Mouse (Mus musculus): Measurements from ENCODE around the gene Gorasp1. TPM values are rescaled to one million over a fixed set of nuclear protein-coding genes. Genes with fewer than 3 reads are reported as not detected.

Gene Gorasp1
- total and polyA plus RNA-seq, 3 experiments = 16.8 to 35.9 (median 32.2) TPM

DNA sequence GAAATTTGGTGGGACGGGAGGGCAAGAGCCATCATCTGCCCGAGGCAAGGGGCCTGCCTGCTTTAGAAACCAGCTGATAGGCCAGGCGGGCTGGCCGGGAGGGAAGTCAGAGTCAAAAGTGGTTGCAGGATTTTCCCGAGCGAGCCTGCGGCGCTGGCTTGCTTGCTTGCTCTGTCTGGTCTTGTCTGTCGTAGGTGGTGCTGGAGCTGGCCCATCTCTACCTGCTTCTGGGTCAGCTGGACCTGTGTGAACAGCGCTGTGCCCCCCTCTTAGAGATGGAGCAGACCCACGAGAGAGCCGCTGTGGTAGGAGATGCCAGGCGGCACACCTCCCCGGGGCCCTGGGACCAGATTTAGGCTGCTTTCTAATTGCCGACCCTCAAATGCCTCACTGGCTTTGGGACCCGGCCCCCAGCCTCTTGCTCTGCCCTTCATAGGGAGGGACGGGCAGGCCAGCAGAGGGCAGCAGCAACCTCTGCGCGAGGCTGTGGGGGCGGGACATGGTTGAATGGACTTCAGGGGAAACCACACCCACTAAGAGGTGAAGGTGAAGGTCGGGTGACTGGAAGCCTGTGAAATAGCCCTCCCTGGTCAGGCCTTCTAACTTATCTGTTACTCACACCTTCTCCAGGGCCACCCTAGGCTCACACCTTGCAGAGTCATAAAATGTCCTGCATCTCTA, 25.8 kb upstream of the Gorasp1 start:
- TF ChIP-seq EP300 (IDR thresholded peaks at IDR 0.05; ENCODE audit: insufficient read depth, low read depth, low read length) (peak; percentile 74; the same call in 1 of the 2 replicates), CTCF (IDR thresholded peaks at IDR 0.05) (no peak; the same call in 1 of the 2 replicates), POLR2A (IDR thresholded peaks at IDR 0.05; ENCODE audit: insufficient read depth, low read depth, low read length) (no peak)
- Histone ChIP-seq H3K4me3 (0 out of 2 replicates have a peak overlapping the region, but pooled peaks have one; percentile 14), H3K36me3 (ENCODE audit: control insufficient read depth, insufficient read depth, low read length) (no peaks in the 10 kb centered on the region), H3K9ac (ENCODE audit: low read depth, low read length) (peak overlapping the region; percentile 39; the same call in 1 of the 2 replicates), H3K27me3 (ENCODE audit: control insufficient read depth, insufficient read depth, low read length) (no peaks in the 10 kb centered on the region), H3K27ac (peak overlapping the region; percentile 64), H3K79me2 (replicated peaks; ENCODE audit: control insufficient read depth, insufficient read depth, low read length) (no peaks in the 10 kb centered on the region), H3K4me1 (ENCODE audit: control insufficient read depth, insufficient read depth, low read length) (peaks cover 6% of the 10 kb centered on the region)
- intact Hi-C loops (cut with DNase I) = loop anchor here (2.0 kb wide), 3 partner anchors 50 to 110 kb away; no protein-coding TSS in a partner anchor
- WGBS = 16% methylated on average over 21 of the region's 21 CpGs
- DNase-seq = peak; percentile 80 to 85

DNA sequence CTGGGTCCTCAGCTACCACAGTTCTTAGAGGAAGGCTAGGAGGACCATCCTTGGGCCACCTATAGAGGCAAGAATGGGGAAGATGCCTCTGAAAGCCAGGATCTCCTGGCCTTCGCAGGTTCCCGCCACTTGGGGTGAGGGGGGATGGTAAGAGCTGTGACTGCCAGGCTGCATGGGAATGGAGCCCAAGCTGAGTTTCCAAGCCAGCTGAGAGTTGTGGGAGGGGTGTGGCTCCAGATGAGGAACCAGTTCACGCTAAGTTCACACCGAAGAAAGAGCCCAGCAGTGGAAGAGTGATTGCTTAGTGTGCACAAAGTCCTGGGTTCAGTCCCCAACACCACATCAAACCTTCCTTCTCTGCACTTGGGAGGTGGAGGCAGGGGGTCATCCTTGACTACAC, 24.9 kb upstream of the Gorasp1 start:
- WGBS = 45% methylated on average over 4 of the region's 4 CpGs
- intact Hi-C loops (cut with DNase I) = loop anchor here (2.0 kb wide), 3 partner anchors 51 to 111 kb away; no protein-coding TSS in a partner anchor
- TF ChIP-seq CTCF (IDR thresholded peaks at IDR 0.05) (no peak), EP300 (IDR thresholded peaks at IDR 0.05; ENCODE audit: insufficient read depth, low read depth, low read length) (no peak)
- Histone ChIP-seq H3K4me1 (ENCODE audit: control insufficient read depth, insufficient read depth, low read length) (peaks cover 6% of the 10 kb centered on the region), H3K4me3 (no peak overlapping the region), H3K27me3 (ENCODE audit: control insufficient read depth, insufficient read depth, low read length) (no peaks in the 10 kb centered on the region), H3K9ac (ENCODE audit: low read depth, low read length) (no peak overlapping the region), H3K36me3 (ENCODE audit: control insufficient read depth, insufficient read depth, low read length) (no peaks in the 10 kb centered on the region), H3K27ac (no peak overlapping the region), H3K79me2 (replicated peaks; ENCODE audit: control insufficient read depth, insufficient read depth, low read length) (no peaks in the 10 kb centered on the region)
- DNase-seq = no peak

DNA sequence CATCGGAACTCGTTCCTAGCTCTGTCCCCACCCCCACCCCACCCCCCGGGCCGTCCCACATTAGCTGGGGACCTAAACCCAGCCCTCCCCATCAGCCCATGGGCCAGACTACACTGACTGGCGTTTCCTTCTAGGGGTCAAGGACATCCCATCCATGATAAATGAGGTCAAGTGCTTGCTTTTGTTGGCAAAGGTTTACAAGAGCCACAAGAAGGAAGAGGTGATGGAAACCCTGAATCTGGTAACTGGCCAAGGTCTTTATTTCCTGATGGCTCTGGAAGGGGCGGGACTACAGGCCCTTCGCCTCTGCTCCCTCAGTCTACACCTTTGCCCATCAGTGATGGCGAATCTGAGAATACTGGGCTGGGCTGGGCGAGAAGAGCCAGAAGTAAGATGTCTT, 21.5 kb upstream of the Gorasp1 start:
- H3K4me1 ChIP-seq (ENCODE audit: control insufficient read depth, insufficient read depth, low read length) = peaks cover 2% of the 10 kb centered on the region
- no peak overlapping the region for H3K9ac ChIP-seq (ENCODE audit: low read depth, low read length)
- H3K27ac ChIP-seq = no peak overlapping the region
- TF ChIP-seq EP300 (IDR thresholded peaks at IDR 0.05; ENCODE audit: insufficient read depth, low read depth, low read length) (no peak), CTCF (IDR thresholded peaks at IDR 0.05) (no peak), POLR2A (IDR thresholded peaks at IDR 0.05; ENCODE audit: insufficient read depth, low read depth, low read length) (no peak)
- H3K79me2 ChIP-seq (replicated peaks; ENCODE audit: control insufficient read depth, insufficient read depth, low read length) = no peaks in the 10 kb centered on the region
- H3K4me3 ChIP-seq = no peak overlapping the region
- DNase-seq = no peak
- no peaks in the 10 kb centered on the region for H3K27me3 ChIP-seq (ENCODE audit: control insufficient read depth, insufficient read depth, low read length)
- intact Hi-C loops (cut with DNase I) = no loop called here
- H3K36me3 ChIP-seq (ENCODE audit: control insufficient read depth, insufficient read depth, low read length) = no peaks in the 10 kb centered on the region
- WGBS = 53% methylated on average over 9 of the region's 9 CpGs

DNA sequence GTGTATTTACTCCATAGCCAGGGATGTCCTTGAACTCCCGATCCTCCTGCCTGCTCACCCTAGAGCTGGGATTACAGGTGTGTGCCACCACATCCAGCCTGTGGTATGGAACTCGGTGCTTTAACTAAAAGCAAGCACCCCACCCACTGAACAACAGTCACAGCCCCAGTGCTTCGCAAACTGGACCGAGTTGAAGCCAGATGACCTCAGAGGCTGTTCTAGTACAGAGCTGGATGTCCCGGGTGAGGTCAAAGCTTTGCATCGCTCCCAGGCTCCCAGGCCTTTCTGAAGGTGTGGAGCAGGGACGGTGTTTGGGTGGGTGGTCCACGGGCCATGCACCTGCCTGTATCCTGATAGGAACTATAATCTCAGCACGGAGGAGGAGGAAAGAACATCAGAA, 14.0 kb upstream of the Gorasp1 start:
- no peaks in the 10 kb centered on the region for H3K36me3 ChIP-seq (ENCODE audit: control insufficient read depth, insufficient read depth, low read length)
- H3K79me2 ChIP-seq (replicated peaks; ENCODE audit: control insufficient read depth, insufficient read depth, low read length) = no peaks in the 10 kb centered on the region
- TF ChIP-seq CTCF (IDR thresholded peaks at IDR 0.05) = no peak
- TF ChIP-seq EP300 (IDR thresholded peaks at IDR 0.05; ENCODE audit: insufficient read depth, low read depth, low read length) = no peak
- no peak for TF ChIP-seq POLR2A (IDR thresholded peaks at IDR 0.05; ENCODE audit: insufficient read depth, low read depth, low read length)
- H3K27ac ChIP-seq = no peak overlapping the region
- no peaks in the 10 kb centered on the region for H3K27me3 ChIP-seq (ENCODE audit: control insufficient read depth, insufficient read depth, low read length)
- no peak overlapping the region for H3K4me3 ChIP-seq
- intact Hi-C loops (cut with DNase I) = no loop called here
- H3K9ac ChIP-seq (ENCODE audit: low read depth, low read length) = no peak overlapping the region
- 71% methylated on average over 9 of the region's 9 CpGs for WGBS
- DNase-seq = no peak
- H3K4me1 ChIP-seq (ENCODE audit: control insufficient read depth, insufficient read depth, low read length) = no peaks in the 10 kb centered on the region

DNA sequence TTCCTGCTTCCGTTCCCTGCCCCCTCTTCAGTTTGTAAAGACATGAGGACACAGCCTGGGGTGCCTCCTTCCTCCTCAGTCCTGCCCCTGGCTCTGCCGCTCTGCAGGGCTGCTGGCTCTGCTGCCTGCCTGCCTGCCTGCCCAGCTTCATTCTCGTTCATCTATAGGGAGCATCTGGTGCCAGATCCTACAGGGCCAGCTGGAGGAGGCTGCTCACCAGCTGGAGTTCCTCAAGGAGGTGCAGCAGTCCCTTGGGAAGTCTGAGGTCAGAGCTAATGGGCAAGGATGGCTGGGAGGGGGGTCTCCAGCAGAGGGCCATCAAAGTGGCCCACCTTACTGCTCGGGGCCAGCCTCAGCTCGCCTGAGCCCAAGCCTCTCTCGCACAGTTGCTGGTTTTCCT, 13.1 kb upstream of the Gorasp1 start:
- Histone ChIP-seq H3K9ac (ENCODE audit: low read depth, low read length) (no peak overlapping the region), H3K4me1 (ENCODE audit: control insufficient read depth, insufficient read depth, low read length) (no peaks in the 10 kb centered on the region), H3K27me3 (ENCODE audit: control insufficient read depth, insufficient read depth, low read length) (no peaks in the 10 kb centered on the region), H3K36me3 (ENCODE audit: control insufficient read depth, insufficient read depth, low read length) (no peaks in the 10 kb centered on the region), H3K79me2 (replicated peaks; ENCODE audit: control insufficient read depth, insufficient read depth, low read length) (no peaks in the 10 kb centered on the region), H3K4me3 (no peak overlapping the region), H3K27ac (no peak overlapping the region)
- intact Hi-C loops (cut with DNase I) = no loop called here
- DNase-seq = no peak
- no peak for TF ChIP-seq EP300 (IDR thresholded peaks at IDR 0.05; ENCODE audit: insufficient read depth, low read depth, low read length)
- WGBS = 55% methylated on average over 6 of the region's 6 CpGs

DNA sequence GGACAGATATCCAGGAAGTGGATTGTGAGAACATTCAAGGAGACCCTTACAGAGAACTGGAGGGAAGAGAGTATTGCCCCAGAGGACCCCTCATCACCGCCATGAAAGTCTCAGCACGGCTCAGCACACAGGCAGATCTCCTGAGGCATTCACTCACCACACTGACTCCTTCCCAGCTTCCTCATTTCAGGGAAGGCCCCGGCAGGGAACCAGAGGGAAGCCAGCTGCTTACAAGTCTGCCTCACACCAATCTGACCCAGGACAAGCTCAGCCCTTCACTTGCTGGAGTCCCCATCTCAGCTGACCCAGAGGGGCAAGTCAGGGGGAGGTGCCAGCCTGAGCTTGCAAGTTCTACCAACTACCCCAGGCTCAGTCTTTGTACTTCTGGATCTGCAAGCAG, 11.4 kb upstream of the Gorasp1 start:
- TF ChIP-seq POLR2A (IDR thresholded peaks at IDR 0.05; ENCODE audit: insufficient read depth, low read depth, low read length) (no peak), CTCF (IDR thresholded peaks at IDR 0.05) (no peak), EP300 (IDR thresholded peaks at IDR 0.05; ENCODE audit: insufficient read depth, low read depth, low read length) (no peak)

More for the DNA sequence above, 11.4 kb upstream of the Gorasp1 start:
- Histone ChIP-seq H3K4me1 (ENCODE audit: control insufficient read depth, insufficient read depth, low read length) (no peaks in the 10 kb centered on the region), H3K4me3 (no peak overlapping the region), H3K79me2 (replicated peaks; ENCODE audit: control insufficient read depth, insufficient read depth, low read length) (no peaks in the 10 kb centered on the region), H3K27ac (no peak overlapping the region), H3K36me3 (ENCODE audit: control insufficient read depth, insufficient read depth, low read length) (no peaks in the 10 kb centered on the region), H3K27me3 (ENCODE audit: control insufficient read depth, insufficient read depth, low read length) (no peaks in the 10 kb centered on the region), H3K9ac (ENCODE audit: low read depth, low read length) (no peak overlapping the region)
- intact Hi-C loops (cut with DNase I) = no loop called here
- WGBS = 31% methylated on average over 3 of the region's 3 CpGs
- DNase-seq = no peak

All from heart, adult 2 months (tissue).